Mouse (Mus musculus) frontal cortex, adult (tissue): ENCODE measurements at regions not wholly inside any gene's neighbourhood (a gene's known extent, or its start where the extent isn't known, plus 50 kb on each side); places are given as distances from the start of the nearest gene placed in this dataset.

Source experiments
- ATAC-seq: cut with Nextera tagmentation; 2 replicates; pipeline ENCODE4 v1.9.2; 2017; ENCODE audit warnings: mild to moderate bottlenecking, moderate library complexity, mixed read lengths; ENCODE audit not compliant: low TSS enrichment

DNA sequence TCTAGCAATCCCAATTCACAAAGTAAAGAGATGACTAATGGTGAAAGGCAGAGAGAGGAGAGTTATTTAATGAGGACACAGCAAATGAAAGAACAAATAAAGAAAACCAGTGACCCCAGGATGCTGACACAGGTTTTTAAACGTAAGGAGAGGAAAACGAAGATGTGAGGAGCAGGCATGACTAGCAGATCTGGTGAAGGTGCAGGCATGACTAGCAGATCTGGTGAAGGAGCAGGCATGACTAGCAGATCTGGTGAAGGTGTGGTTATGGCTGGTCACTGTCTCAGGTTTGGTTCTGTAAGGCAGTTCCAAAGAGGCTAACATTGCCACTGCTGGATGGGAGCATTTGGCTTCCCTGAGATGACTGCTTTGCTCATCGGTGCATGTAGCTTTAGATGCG is 57.0 kb downstream of the Mbl2 start:
- no peak for ATAC-seq

DNA sequence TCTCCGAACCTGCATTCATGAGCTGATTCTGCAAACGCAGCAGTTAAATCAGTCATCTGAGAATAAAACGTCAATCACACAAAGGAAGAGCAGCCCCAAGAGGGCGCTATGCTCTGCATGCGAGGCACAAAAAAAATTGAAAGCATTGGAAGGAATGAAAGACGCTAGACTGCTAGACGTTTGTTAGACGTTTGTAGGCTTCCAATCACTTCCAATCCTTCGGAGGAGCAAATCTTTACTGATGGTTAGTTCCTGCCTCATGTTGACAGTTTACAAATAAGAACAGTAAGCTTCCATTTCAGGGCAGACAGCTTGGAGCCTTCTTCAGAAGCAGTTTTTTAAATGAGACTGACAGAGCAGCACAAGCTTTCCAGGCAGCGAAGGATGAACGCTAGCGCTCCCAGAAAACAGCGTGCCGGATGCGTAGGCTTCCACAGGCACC is 62.5 kb downstream of the Mbl2 start:
- peak; percentile 79 for ATAC-seq

DNA sequence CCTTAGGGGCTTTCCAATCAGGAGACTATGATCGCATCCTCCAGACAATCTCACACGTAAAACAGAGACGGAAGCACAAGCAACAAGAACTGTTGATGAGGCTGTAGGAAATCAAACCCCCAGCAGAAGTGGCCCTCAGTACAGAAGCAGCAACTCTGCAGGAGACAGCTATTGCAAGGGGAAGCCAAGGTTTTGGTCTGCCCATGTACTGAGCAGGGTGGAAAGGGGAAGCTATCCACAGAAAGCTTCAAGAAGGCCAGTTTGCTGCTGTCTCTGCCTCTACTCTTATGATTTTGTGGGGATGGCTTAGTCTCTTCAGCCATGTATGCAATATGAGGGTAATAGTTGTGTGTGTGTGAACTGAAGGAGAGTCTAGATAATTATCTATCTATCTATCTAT is 63.3 kb downstream of the Mbl2 start:
- no peak for ATAC-seq

DNA sequence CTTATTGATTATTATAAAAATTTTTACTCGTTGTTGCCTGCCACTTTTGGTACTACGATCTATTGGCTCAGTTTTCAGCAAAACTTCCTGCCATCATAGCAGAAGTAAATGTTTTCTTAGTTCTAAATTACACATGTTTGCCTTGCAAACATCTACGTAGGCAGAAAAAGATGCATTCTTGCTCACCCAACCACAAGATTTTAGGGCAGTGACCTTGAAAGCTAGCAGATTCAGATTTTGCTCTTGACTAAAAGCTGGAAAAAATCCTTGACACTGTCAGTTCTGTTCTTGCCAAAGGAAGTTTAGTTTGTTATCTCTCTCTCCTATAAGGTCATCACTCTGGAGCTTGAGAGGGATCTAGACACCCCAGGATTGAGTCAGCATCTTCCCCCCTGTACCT is 66.8 kb downstream of the Mbl2 start:
- no peak for ATAC-seq

DNA sequence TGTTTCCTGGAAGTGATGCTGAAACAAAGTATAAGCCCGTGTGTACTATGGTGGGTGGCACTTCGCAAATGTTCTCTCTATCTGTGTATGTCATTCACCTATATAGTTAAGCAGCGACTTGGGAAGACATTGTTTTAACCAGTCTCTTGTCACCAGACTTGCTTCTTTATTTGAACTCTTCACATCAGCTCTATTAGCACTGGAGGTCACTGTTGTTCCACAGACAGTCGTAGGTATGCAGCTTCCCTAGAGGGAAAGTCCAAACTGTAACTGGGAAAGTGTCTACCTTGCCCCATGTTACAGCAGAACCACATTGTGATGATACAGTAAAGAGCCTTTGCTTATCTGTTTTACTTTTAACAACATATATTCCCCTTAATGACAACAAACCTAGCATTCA is 69.5 kb downstream of the Mbl2 start:
- no peak for ATAC-seq

DNA sequence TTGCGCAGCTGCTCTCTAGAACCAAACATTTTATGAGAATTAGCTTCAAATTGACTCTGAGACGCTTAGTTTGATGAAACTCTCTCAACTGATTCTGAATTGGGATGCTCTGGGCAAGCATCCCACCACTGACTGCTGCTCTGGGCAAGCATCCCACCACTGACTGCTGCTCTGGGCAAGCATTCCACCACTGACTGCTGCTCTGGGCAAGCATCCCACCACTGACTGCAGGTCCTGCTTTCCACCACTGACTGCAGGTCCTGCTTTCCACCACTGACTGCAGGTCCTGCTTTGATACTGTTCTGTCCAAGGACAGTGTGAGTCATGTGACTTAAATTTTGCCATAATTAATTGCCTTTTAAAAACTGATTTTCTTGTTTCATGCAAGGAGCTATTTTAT is 73.6 kb downstream of the Mbl2 start:
- no peak for ATAC-seq

DNA sequence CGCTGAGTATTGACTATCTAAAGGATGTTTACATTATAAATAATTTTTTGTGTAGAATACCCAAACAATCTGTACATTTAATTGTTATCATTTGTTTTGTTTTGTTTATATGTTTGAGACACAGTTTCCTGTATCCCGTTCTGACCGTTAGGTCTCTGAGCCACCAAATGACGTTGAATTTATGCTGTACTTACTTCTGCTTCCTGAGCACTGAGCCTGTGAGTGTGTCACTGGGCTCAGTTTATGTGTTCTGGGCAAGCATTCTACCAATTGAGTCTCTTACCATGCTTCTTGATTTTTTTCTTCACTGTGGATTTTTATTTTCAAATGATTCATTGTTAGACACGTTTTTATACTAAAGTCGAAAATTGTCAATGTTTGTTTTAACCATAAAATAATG is 74.2 kb downstream of the Mbl2 start:
- ATAC-seq: no peak

DNA sequence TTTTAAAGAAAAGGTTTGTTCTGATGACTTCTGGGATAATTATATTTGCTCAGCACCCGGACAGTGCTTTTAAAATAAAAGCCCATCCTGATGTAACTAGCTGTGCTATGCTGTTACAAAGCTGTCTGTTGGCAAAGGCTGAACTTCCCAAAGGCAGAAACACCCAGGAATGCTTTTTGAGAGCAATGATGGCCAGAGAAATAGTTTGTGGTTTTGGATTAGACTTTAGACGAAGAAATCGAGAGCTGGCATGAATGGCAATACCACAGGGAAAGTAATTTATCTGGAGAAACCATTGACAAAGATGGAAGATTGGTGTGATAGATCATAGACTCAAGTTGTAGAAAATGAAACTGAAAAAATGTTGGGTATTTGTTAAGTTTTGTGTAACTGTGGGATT is 84.6 kb downstream of the Mbl2 start:
- ATAC-seq: no peak

DNA sequence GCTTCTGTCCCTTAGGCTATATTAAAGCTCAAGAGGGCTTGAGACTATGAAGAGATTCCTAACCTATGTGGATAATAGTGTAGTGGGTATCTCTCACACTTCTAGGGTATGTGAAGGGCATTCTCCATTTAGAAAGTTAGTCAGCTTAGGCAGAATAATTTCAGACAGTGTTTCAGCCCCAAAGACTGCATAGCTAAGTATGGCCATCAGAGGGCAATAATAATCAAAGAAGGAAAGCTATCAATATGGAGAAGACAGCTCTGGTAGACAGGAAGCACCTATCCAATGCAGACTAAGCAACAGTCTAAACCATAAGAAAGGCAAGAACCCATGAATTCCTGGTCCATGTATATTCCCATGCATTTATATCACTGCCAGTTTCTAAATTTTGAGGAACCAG is 95.0 kb downstream of the Mbl2 start:
- no peak for ATAC-seq

DNA sequence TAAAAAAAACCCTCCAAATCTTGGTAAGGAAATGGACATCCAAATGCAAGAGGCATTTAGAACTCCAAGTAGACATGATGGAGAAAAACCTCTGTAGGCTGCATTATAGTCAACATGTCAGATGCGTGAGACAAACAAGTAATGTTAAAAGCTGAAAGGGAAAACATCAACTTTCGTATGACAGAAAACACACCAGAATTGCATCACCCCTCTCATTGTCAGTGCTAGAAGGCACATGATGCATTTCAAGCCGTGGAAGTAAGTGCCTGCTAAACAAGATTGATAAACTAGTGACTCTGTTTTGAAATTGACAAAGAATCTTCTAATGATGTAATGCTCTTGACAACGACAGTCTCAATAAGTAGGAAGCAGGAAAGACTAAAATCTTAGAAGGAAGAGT is 96.1 kb downstream of the Mbl2 start:
- ATAC-seq: no peak

DNA sequence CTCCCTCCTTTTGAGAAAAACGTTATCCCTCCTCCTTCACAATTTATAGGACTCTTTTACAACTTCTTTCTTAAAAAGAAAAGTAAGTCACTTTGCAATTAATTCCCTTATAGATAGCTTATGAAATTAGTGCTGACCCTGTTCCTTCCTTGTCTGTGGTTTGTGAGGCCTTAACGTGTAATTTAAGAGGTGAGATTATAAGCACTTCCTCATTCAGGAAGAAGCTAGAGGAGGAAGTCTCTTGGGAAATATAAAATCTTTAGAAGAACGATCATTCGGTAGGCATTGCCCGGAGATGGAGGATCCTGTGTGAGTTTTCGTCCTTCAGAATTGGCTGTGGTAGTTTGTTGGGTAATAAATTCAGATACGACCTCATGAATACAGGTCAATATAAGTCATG is 98.0 kb downstream of the Mbl2 start:
- no peak for ATAC-seq

DNA sequence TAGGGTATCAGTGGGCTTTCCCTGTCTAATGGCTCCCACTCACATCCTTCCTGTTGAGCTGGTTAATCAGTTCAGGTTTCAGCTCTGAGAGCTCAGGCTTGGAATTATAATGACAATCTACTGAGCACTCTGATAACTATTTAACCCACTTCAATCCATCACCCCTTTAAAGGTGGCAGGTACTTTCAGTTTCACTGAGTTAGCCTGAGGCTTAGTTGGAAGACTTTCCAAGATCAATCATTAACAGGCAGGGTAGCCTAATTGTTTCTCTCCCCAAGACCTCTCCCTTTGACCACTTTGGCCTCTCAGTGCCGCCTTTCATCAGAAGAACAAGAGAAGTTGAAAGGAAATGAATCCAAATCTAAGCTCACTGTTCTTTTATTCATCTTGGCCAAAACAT is 99.1 kb downstream of the Mbl2 start:
- ATAC-seq: no peak

DNA sequence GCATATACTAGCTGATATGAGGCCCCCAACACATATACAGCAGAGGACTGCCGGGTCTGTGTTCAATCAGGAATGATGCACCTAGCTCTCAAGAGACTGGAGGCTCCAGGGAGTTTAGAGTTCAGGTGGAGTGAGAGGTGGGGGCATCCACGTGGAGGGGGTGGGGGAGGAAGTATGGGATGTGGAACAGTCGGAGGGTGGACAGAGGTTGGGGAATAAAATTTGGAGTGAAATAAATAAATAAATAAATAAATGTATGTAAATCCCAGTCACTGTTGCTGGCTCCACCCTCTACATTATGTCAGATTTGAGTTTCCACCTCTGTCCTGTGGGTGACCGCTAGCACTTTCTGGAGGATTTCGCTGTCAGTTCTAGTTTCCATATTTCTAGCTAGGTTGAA is 111.7 kb downstream of the Mbl2 start:
- ATAC-seq: no peak

DNA sequence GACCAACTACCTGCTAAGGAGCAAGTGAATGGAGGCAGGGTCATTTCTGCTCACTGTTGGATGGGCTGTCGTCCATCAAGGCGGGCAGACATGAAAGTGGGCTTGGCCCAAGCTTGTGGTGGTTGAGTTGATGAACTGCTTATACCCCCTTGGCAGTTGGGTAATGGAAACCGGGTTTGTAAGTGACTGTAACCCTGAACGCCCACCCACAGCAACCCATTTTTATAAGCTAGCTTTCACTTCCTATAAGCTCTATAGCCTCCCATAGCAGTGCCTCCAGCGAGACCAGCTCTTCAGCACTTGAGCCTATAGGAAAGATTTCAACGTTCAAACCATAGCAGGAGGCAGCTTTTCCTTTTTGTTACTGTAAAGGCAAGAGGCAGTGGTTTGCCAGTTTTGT is 116.2 kb downstream of the Mbl2 start:
- ATAC-seq: no peak

DNA sequence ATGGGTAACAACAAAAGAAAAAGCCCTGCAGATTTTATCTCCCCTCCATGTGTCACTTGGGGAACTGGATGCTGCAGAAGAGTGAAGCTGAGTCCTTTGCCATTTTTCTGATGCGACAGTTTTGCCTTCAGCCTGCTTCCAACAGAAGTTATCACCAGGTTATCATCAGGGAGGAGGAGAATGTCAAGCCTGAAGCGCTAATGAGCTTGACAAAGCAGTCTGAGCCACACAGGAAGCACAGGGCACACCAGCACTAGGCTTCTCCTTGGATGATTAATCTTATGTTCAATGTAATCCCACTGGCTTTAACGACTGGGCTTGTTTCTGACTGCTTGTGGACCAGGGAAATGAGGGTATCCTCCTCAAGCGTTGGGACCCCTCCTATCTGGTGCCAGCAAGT is 122.2 kb downstream of the Mbl2 start:
- no peak for ATAC-seq

DNA sequence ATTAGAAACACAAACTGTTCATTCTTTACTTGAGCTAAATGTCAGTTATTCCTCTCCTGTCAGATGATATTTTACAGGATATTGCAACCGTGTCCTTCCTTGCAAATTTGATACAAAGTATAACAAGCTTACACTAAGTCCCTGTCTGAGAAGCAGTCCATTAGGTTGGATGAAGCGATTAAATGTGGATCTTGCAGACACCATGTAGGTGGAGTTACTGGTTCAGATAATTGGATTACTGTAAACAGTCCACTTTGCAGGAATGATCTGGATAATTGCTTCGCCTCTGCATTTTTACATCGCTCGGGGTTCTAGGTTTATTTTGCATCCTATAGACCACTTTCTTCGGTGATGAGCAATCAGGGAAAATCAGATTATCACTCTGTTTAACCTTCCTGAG is 126.2 kb downstream of the Mbl2 start:
- ATAC-seq: no peak

DNA sequence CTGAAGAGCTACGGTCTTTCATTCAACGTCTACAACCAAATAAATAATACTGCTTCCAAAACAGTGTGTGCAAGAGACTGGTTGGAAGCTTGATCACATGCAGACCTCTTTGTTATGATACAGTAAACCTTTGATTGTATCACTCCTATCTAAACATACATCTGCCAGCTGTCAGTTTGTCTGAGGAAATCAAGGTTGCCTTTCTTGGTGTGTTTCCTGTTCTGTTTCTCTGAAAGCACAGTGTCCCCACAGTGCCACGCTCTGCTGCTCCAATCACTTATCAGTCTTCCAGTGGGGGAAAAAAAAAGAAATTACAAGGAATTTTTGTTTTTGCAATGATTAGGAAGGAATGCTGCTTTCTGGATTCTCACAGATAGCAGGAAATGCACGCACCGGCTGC is 139.2 kb downstream of the Mbl2 start:
- ATAC-seq: no peak

DNA sequence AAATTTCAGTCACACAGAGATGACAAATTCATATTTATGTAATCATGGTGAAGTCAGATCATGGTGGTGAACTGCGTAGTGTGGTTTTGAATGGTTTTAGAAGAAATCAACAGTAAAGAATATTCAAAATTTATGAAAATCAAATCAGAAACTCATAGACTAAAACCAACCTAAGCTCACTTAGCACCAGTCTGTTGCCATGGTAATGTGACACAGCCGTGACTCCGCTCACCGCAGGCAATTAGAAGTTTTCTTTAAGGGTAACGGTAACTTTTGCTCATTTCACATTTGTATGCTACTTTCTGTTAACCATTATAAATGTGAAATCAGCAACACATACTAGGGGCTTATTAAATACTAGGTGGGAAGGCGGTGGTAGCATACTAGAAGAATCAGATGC is 147.0 kb downstream of the Mbl2 start:
- ATAC-seq: peak; percentile 55; the same call in 1 of the 2 replicates

DNA sequence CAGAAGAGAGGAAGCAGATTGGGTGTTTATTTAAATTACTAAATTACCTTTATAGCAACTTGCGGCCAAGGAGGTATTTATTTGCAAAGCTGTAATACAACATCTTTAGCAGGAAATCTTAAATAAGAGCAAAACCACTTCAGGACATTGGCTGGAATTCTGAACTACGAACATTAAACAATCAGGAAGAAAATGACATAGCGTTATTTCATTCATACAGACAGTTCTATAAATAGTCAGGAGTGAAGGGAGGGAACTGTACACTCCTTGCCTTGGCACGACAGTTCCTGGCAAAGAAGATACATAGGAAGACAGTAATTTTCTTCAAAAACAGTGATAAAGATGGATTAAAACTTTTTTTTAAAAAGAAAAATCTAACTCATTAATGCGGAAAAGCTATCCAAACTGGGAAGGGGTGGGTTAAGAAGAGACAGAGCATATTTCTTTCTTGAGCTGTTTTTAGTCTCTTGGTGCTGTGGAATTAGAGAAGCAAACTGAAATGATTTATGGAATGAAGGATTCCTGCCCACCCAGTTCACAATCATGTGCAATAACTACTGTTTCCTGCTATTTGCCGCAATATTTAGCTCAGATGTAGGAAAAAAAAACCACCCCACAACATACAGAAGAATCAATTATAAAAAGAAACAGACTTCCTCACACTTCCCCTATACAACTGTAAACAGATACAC is 147.9 kb downstream of the Mbl2 start:
- ATAC-seq: no peak

DNA sequence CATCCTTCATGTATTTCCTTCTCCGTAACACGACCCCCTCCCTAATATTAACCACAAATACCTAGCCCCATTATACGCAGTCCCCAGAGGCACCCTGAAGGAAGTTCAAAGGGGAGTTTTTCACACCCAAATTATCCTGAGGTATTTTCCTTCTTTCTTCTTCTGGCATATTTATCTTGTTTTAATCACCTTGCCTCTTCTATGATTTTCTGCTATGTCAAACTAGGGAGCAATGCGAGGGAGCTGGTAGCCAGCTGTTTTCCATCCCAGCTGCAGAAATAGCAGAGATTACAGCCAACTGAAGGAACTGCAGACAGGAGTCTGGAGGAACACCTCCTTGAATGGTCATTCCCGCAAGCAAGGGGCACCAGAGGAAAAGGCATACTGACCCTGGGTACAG is 155.7 kb downstream of the Dkk1 start:
- ATAC-seq: no peak

DNA sequence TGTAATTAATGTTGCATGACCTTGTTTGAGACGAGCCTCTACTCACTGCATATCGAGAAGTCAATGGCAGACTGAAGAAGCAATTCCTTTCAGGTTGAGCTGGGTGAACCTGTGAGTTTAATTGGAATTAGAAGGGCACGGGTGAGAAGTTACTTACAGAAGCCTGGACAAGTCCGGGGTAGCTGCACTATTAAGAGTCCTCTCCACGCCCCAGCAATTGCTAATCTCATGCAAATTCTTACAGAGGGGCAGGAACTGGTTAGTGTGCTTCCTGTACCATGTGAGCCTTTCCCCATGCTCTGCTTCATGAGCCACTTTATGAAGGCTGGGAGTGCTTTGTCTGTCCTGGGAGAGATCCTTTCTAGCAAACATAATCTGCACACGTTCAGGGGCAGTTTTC is 142.5 kb downstream of the Dkk1 start:
- ATAC-seq: no peak

DNA sequence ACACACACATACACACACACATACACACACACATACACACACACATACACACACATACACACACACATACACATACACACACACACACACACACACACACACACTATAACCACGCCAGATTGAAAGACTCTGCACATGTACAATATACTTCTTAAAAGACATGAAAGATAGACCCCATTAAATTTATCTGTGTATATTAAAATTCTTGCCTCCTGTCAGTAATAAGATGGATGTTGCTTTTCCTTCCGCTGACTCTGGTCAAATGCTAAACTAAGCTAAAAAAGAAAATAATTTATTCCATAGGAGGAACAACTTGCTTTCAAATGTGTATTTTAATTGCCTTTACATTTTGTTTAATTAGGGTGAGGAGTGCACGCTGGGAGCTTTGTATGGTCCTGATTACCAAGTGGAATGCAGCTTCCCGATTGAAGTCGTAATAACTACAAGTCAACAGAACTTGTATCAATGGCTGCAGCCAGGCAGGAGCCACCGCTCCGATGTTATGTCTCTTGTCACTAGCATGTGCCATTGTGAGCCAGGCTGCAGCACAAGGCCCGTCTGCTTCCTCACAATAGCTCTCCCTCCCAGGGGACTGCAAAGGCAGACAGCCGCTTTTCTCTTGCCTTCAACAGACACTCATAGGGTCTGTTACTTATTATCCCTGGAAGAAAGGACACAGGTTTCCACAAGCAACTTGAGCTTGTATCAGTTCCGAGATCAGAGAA is 129.7 kb downstream of the Dkk1 start:
- ATAC-seq: no peak

DNA sequence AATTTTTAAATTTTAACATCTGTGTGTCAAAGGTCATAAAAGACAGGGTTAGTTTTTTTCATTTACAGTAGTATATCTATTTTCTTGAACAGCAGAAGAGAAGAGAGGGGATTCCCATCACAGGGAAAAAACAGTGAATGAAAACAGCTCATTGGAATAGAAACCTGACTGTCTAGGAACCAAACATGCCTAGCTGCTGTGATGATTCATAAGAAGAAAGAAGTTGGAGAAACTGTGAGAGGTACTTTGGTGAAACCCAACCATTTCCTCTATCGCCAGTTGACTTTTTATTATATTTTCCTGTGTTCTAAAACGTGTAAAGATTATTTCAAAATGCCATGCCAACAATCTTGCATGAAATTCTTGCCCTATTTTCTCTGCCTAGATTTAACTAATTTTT is 123.8 kb downstream of the Dkk1 start:
- no peak for ATAC-seq

DNA sequence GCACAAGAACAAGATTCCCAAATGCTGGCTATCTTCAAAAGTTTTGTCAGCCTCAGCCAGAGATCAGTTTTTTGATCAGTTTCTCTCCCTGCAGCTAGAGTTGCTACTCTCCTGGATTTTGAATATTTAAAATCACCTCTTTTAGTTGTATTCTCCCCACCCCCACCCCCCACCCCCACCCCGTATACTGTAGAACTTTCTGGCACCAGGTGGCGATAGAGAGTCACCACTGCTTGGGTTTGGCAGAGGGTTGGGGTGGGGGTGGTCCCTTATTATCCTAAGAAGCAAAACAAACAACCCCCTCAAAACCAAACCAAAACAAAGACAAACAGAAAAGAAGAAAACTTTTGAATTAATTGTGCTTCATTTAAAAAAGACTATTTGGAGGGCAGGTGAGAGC is 122.0 kb downstream of the Dkk1 start:
- ATAC-seq: no peak
